Mouse (Mus musculus) myocyte (in vitro differentiated cells): ENCODE data around the gene Slc3a2.

Experiments used
- CEBPB ChIP-seq: IDR thresholded peaks from 2 replicates; pipeline ENCODE4 v1.6.1; 2011; ENCODE audit warnings: mild to moderate bottlenecking, moderate library complexity; ENCODE audit not compliant: poor library complexity, insufficient read depth, severe bottlenecking
- E2F4 ChIP-seq: IDR thresholded peaks from one replicate; pipeline ENCODE4 v1.6.1; 2011; ENCODE audit warnings: mild to moderate bottlenecking, control low read depth, moderate library complexity; ENCODE audit not compliant: insufficient read depth
- MAX ChIP-seq: IDR thresholded peaks from one replicate; pipeline ENCODE4 v1.6.1; 2011; ENCODE audit warnings: low read depth, mild to moderate bottlenecking, control low read depth
- MYOD1 ChIP-seq, 3 experiments: IDR thresholded peaks; one replicate each; pipeline ENCODE4 v1.6.1; 2011; ENCODE audit warnings: control low read depth in 2 of 3, low read depth in 2 of 3, mild to moderate bottlenecking in 2 of 3, moderate library complexity in 1 of 3; ENCODE audit not compliant: insufficient read length in 2 of 3, control insufficient read depth in 1 of 3
- POLR2A ChIP-seq: IDR thresholded peaks from one replicate; pipeline ENCODE4 v1.6.1; 2011; ENCODE audit warnings: low read depth, mild to moderate bottlenecking, control low read depth, moderate library complexity; ENCODE audit not compliant: insufficient read length
- POLR2AphosphoS2 ChIP-seq: IDR thresholded peaks from one replicate; pipeline ENCODE4 v1.6.1; 2011; ENCODE audit warnings: low read depth, control low read depth; ENCODE audit not compliant: insufficient read length
- REST ChIP-seq: IDR thresholded peaks from one replicate; pipeline ENCODE4 v1.6.1; 2011; ENCODE audit warnings: mild to moderate bottlenecking, control low read depth, moderate library complexity; ENCODE audit not compliant: insufficient read depth, insufficient read length
- TCF12 ChIP-seq: IDR thresholded peaks from one replicate; pipeline ENCODE4 v1.6.1; 2011; ENCODE audit warnings: mild to moderate bottlenecking, control low read depth; ENCODE audit not compliant: poor library complexity, insufficient read depth, severe bottlenecking
- USF1 ChIP-seq: IDR thresholded peaks from one replicate; pipeline ENCODE4 v1.6.1; 2011; ENCODE audit warnings: low read depth, mild to moderate bottlenecking, control low read depth, moderate library complexity

DNA sequence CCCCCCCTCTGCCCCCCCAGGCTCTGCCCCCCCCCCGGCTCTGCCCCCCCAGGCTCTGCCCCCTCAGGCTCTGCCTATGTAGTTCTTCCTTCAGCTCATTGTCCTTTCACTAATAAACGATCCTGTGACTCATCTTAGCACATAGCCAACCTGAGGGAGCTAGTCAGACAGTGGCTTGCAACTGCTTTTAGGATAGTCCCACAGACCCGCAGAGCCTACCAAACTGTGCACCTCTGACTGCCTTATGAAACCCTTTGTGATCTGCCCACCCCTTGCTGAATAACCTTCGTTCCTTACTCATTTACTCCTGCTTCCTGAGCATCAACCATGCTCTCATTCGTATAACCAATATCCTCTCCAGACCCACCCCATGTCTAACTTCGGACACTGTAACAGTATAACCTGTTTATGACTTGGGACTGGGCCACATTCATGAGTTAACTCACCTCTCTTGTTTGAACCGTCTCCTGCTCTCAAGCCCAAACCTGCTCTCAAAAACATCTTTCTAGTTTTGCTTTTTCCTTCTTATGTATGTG, 17.0 kb downstream of the Slc3a2 start:
- TF ChIP-seq POLR2A: peak; percentile 45
- TF ChIP-seq MYOD1 (IDR thresholded peaks at IDR 0.05; ENCODE audit: control insufficient read depth in 1 of 3, insufficient read length in 2 of 3, low read depth in 2 of 3): no peak
- TF ChIP-seq USF1: no peak
- TF ChIP-seq E2F4: no peak
- no peak for TF ChIP-seq MAX
- TF ChIP-seq POLR2AphosphoS2: peak; percentile 96
- no peak for TF ChIP-seq TCF12
- no peak for TF ChIP-seq REST
- TF ChIP-seq CEBPB: no peak
